Mouse (Mus musculus) heart, postnatal 36 days (tissue): ENCODE measurements at regions not wholly inside any gene's neighbourhood (a gene's known extent, or its start where the extent isn't known, plus 50 kb on each side); places are given as distances from the start of the nearest gene placed in this dataset.

ENCODE experiments used
- DNase-seq, 2 experiments: peaks; one replicate each; pipeline ENCODE4 v3.0.0; 2021 to 2022
- intact Hi-C: fragments of 180-260 bp; cut with DNase I; formaldehyde crosslinking; loops from one replicate; pipeline ENCODE4 v1.15.1; 2025

GRCm38 (mm10) chr2:128217784-128218467 is 92.1 kb downstream of the Bcl2l11 start:
- intact Hi-C loops: no loop called here
- DNase-seq: peak; percentile 32 to 49

- DNase-seq: no peak
- intact Hi-C loops: no loop called here
These were observed 93.1 kb downstream of the Bcl2l11 start for GRCm38 (mm10) chr2:128218961-128219360.

- intact Hi-C loops: no loop called here
- no peak for DNase-seq
These were observed 95.2 kb downstream of the Bcl2l11 start for GRCm38 (mm10) chr2:128221055-128221454.

GRCm38 (mm10) chr2:128221657-128222056 is 95.8 kb downstream of the Bcl2l11 start:
- intact Hi-C loops: no loop called here
- no peak for DNase-seq

GRCm38 (mm10) chr2:128226465-128227047 is 100.7 kb downstream of the Bcl2l11 start:
- DNase-seq: no peak
- intact Hi-C loops: no loop called here

- no peak for DNase-seq
- intact Hi-C loops: loop anchor here (5.0 kb wide), 1 partner anchor 92 kb away; no protein-coding TSS in a partner anchor
These were observed 103.9 kb downstream of the Bcl2l11 start for GRCm38 (mm10) chr2:128229730-128230129.

GRCm38 (mm10) chr2:128230921-128231320 is 105.1 kb downstream of the Bcl2l11 start:
- intact Hi-C loops: loop anchor here (5.0 kb wide), 1 partner anchor 94 kb away; no protein-coding TSS in a partner anchor
- DNase-seq: no peak

- intact Hi-C loops: loop anchor here (5.0 kb wide), 1 partner anchor 94 kb away; no protein-coding TSS in a partner anchor
- DNase-seq: no peak
These were observed 105.5 kb downstream of the Bcl2l11 start for GRCm38 (mm10) chr2:128231338-128231737.

- intact Hi-C loops: loop anchor here (5.0 kb wide), 1 partner anchor 95 kb away; no protein-coding TSS in a partner anchor
- no peak for DNase-seq
These were observed 106.2 kb downstream of the Bcl2l11 start for GRCm38 (mm10) chr2:128232027-128232426.

- intact Hi-C loops: no loop called here
- no peak for DNase-seq
These were observed 109.3 kb downstream of the Bcl2l11 start for GRCm38 (mm10) chr2:128235127-128235526.

- intact Hi-C loops: no loop called here
These were observed 113.6 kb downstream of the Bcl2l11 start for GRCm38 (mm10) chr2:128239451-128239850.

GRCm38 (mm10) chr2:128240054-128240453 is 114.2 kb downstream of the Bcl2l11 start:
- intact Hi-C loops: no loop called here
- DNase-seq: no peak

More at GRCm38 (mm10) chr2:128239451-128239850, 113.6 kb downstream of the Bcl2l11 start:
- DNase-seq: no peak

- peak in 1 of 2 experiments; percentile 33 for DNase-seq
- intact Hi-C loops: no loop called here
These were observed 114.9 kb downstream of the Bcl2l11 start for GRCm38 (mm10) chr2:128240536-128241279.

GRCm38 (mm10) chr2:128241280-128241665 is 115.4 kb downstream of the Bcl2l11 start:
- no peak for DNase-seq
- intact Hi-C loops: no loop called here

- peak; percentile 73 to 78 for DNase-seq
- intact Hi-C loops: loop anchor here (5.0 kb wide), 2 partner anchors 53 to 147 kb away; no protein-coding TSS in a partner anchor
These were observed 119.7 kb downstream of the Bcl2l11 start for GRCm38 (mm10) chr2:128245544-128245943.

GRCm38 (mm10) chr2:128247967-128248366 is 122.1 kb downstream of the Bcl2l11 start:
- intact Hi-C loops: loop anchor here (2.0 to 5.0 kb wide), 4 partner anchors 25 to 144 kb away; no protein-coding TSS in a partner anchor
- peak in 1 of 2 experiments; percentile 29 for DNase-seq

- intact Hi-C loops: loop anchor here (2.0 to 5.0 kb wide), 4 partner anchors 24 to 143 kb away; no protein-coding TSS in a partner anchor
These were observed 123.3 kb downstream of the Bcl2l11 start for GRCm38 (mm10) chr2:128249188-128249587.

GRCm38 (mm10) chr2:128249607-128250006 is 123.8 kb downstream of the Bcl2l11 start:
- intact Hi-C loops: loop anchor here (2.0 to 5.0 kb wide), 4 partner anchors 23 to 143 kb away; no protein-coding TSS in a partner anchor
- no peak for DNase-seq

More at GRCm38 (mm10) chr2:128249188-128249587, 123.3 kb downstream of the Bcl2l11 start:
- no peak for DNase-seq

- DNase-seq: no peak
- intact Hi-C loops: no loop called here
These were observed 125.0 kb downstream of the Bcl2l11 start for GRCm38 (mm10) chr2:128250841-128251240.

GRCm38 (mm10) chr2:128256651-128257050 is 130.8 kb downstream of the Bcl2l11 start:
- intact Hi-C loops: no loop called here
- DNase-seq: no peak

- no peak for DNase-seq
- intact Hi-C loops: no loop called here
These were observed 131.4 kb downstream of the Bcl2l11 start for GRCm38 (mm10) chr2:128257262-128257661.
